Mouse (Mus musculus): ENCODE results near the gene Utp4.

Gene Utp4

DNA sequence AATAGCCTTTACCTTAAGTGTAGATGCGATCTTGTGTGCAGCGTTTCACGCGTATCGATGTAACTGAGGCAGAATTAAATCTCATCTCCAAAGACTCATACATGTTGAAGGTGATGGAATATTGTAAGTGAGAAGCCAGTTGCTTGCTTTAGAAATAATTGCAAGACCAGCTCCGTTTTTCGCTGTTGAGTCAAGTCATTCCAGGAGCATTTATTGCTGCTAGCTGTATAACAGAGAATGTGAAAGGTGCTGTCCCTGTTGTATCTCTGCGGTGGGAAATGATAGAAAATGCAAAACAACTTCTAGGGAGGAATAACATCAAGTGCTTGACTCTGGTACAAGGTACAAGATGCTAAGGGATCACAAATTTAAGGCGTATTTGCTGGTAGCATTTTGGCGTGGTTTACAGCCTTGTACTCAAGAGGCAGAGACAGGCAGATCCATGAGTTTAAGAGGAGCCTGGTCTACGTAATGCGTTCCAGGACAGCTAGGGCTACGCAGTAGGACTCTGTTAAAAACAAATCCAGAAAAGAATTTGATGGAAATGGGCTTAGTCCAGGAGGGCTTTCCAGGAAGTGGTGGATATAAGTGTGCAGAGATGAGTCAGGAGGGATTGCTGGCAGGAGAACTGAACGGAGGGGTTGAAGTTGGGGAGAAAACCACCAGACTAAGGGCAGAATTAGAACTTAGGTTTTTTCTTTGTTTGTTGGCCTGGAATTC lies 43.8 kb downstream of the Utp4 start:
- DNase-seq (ENCODE audit: low spot score) = no peak

DNA sequence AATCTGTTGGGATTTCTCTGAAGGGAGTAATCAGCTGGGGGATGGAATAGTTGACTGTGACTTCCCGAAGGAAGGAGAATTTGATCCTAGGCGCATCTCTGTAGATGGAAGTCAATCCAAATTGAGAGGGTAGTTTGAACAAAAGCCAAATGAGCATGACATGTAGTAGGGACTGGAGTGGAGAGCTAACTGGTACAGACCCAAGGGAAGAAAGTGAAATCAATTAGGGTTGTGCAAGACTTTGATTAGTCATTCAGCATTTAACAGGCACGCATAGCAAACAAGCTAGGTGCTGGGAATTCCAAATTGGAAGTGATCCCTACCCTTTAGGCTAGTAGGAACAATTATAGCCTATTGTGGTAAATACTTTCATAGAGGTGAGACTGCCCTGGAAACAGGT lies 48.4 kb downstream of the Utp4 start:
- no peak for DNase-seq (ENCODE audit: low spot score)

DNA sequence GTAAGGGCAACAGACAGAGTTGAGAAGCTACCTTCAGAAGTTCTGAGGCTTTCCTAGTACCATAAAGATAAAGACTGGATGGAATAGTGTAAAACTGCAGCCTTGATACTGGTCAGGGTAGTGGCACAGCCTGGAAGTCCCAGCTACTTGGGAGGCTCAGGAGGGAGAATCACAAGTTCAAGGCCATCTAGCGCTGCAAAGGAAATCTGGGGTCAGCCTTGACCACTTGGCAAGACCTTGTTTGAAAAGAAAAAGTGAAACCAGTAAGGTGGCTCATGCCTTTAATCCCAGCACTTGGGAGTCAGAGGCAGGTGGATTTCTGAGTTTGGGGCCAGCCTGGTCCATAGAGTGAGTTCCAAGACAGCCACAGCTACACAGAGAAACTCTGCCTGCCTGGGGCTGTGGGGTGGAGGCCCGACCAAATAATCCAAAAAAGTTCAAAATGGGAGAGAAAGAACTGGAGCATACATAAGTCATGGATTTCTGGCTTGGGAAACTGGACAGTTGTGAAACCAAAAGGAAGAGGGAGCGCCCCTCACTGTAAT lies 50.5 kb downstream of the Utp4 start:
- DNase-seq (ENCODE audit: low spot score) = no peak

- no peak for DNase-seq (ENCODE audit: low spot score)
Measured at GRCm38 (mm10) chr8:106944756-106945155, 51.3 kb downstream of the Utp4 start.

- DNase-seq (ENCODE audit: low spot score) = no peak
Measured at GRCm38 (mm10) chr8:106948678-106949243, 55.3 kb downstream of the Utp4 start.

DNA sequence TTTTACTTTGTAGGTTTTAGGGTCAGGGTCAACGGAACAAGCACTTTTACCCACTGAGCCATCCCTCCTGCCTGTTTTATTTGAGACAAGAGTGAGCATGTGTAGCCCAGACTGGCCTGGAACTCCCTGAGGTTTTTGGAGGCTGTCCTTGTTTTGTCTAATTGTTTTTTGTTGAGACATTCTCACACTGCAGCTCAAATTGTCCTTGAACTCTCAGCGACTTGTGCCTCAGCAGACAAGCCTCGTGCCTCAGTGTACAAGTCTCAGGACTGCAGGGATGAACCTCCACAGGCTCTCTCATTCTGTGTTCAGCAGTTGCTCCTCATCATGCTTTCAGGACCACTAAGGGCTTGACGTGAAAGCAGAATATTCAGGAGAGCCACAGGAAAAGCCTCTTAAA lies 58.3 kb downstream of the Utp4 start:
- DNase-seq (ENCODE audit: low spot score) = no peak

DNA sequence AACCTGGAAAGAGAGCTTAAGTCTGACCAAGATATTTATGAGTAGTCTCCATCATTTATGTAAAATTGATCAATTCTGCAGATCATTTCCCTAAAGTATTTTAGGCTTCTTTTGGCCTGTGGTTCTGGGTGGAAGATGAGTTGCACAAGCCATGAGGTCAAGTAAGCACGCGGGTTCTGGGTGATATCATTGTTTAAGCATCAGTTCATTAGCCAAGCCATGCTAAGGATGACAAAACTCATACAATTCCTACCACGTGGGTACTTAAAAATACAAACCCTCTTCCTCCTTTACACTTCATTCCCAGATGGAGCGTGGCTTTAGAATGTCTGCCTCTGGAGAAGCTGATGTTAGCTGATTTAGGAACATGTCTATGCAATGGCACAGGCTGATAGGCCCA lies 60.1 kb downstream of the Utp4 start:
- no peak for DNase-seq (ENCODE audit: low spot score)

DNA sequence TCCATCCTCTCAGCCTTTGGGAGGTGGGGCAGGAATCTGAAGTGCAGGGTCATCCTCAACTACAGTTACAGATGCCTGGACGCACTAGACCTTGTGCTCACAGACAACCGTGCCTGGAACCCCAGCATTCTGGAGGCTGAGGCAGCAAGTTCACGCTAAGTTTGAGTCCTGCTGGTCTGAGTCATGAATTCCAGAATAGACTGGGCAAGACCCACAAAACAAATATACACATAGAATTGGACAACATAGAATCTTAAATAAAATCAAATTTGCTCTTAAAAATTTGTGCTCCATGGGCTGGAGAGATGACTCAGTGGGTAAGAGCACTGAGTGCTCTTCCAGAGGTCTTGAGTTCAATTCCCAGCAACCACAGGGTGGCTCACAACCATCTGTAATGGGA lies 63.6 kb downstream of the Utp4 start:
- DNase-seq (ENCODE audit: low spot score) = no peak

DNA sequence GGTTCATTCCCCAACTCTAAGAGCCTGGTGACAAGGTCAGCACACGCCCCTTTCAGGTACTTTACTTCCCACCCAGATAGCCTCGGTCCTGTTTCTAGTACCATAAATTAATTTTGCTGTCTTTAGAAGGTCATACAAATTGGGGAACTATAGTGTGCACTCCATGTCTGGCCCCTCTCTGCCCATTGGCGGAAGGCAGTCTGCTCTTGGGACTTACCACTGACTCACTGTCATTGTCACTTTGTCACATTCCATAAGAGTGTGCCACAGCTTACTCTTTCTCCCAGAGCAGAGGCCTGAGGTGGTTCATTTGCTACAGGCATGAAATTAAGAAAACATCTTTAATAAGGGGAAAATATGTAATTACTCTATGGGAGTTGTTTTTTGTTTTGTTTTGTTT lies 64.8 kb downstream of the Utp4 start:
- no peak for DNase-seq (ENCODE audit: low spot score)

DNA sequence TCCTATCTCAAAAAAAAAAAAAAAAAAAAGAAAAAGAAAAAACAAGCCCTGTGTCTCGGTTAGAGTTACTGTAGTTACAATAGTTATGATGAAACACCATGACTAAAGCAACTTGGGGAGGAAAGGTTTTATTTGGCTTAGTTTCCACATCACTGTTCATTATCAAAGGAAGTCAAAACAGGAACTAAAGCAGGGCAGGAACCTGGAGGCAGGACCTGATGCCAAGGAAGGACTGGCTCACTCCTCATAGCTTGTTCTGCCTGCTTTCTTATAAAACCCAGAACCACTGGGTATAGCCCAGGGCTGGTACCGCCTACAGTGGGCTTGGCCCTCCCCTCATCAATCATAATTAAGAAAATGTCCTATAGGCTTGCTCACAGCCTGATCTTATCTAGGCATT lies 66.2 kb downstream of the Utp4 start:
- DNase-seq (ENCODE audit: low spot score) = no peak

- DNase-seq (ENCODE audit: low spot score) = no peak
Measured at GRCm38 (mm10) chr8:106962322-106962721, 68.9 kb downstream of the Utp4 start.

DNA sequence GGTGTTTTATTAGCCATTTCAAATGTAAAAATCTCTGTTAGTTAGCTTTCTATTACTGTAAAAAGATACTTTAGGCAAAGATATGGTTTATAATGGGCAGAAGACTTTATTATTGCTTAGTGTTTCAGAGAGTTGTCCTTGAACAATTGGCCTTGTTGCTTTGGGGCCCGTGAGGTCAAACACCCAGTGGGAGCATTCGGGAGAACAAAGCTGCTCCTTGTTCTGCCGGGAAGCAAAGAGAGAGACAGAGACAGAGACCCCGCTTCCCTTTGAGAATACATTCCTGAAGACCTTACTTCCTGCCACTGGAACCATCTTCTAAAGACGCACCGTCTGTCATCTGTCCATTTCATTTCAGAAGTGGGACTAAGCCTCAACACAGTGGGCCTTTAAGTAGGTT lies 69.9 kb downstream of the Utp4 start:
- DNase-seq (ENCODE audit: low spot score) = no peak

GRCm38 (mm10) chr8:106964573-106964972 lies 71.1 kb downstream of the Utp4 start:
- DNase-seq (ENCODE audit: low spot score) = no peak

DNA sequence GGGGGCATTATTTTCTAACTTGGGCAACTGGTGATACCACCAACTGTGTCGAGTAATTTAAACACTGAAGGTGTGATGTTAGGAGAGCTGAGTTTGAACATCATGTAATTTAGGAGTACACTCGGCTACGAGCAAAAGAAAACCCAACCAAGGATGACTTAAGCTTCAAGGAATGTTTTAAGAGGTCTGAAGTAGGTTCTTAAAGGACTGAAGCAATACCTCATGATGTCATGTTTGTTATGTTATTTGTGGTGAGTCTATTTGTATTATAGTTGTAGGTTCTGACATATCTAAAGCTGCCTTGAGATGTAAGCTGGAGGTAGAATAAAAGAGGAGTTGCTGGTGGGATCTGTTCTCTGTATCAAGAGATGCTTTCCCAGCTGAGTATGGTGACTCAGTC lies 76.5 kb downstream of the Utp4 start:
- DNase-seq (ENCODE audit: low spot score) = no peak

DNA sequence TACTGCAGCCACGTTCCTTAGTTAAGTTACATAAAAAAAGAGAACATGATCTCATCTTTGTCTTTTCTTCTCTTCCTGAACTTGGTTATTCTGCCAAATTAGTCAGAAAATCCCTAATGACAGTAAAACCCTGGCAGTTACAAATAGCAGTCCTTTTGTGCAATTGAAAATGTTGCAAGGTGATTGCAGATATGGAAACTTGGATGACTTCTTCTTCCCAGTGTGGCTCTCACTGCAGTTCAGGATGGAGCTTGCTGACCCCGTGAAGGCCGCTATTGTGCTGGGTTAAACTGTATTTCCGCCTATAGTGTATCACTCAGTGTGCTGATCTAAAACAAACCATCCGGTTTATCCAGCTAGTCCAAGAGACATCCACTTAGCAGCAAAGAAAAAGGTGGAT lies 78.5 kb downstream of the Utp4 start:
- DNase-seq (ENCODE audit: low spot score) = no peak

Measured in ovary, postnatal 10 days (tissue).